Mouse (Mus musculus): ENCODE measurements around the gene Tnfsf18. TPM values are rescaled to one million over a fixed set of nuclear protein-coding genes. Genes with fewer than 3 reads are reported as not detected.

Tnfsf18 gene
- polyA plus RNA-seq, 1 experiment from 2014 or later = not detected

DNA sequence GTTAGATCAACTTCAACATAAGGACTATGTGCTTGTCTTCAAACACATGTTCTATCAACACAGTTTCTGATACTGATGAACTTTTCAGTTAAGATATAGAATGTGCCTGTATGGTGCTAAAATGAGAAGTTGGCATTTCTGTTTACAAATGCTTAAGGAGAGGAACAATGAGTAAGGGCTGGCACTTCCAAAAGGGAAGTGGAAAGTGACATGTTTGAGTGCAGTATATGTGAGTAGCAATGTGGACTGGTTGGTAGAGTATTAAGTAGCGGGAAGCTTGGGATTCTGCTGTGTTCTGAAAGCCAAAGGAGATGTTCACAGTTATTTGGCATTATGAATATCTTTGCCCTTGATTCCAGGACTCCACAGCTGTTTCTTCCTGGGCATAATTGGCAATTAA lies 33.7 kb downstream of the Tnfsf18 start:
- Histone ChIP-seq H3K9ac (ENCODE audit: low read length) (no peak overlapping the region), H3K27me3 (ENCODE audit: control insufficient read depth, insufficient read depth, low read length) (no peaks in the 10 kb centered on the region), H3K4me1 (ENCODE audit: control insufficient read depth, insufficient read depth, low read length) (no peaks in the 10 kb centered on the region), H3K4me3 (ENCODE audit: low read depth, low read length) (no peak overlapping the region), H3K9me3 (ENCODE audit: control insufficient read depth, low read length) (no peaks in the 10 kb centered on the region), H3K27ac (replicated peaks; ENCODE audit: low read depth, low read length) (no peak overlapping the region), H3K4me2 (ENCODE audit: low read depth, severe bottlenecking) (no peak overlapping the region), H3K36me3 (ENCODE audit: control insufficient read depth, insufficient read depth, low read length) (no peaks in the 10 kb centered on the region)
- 87% methylated on average over 1 of the region's 1 CpGs for WGBS
- ATAC-seq (ENCODE audit: insufficient number of reproducible peaks, low FRiP score, low TSS enrichment, low read depth) (no peak), DNase-seq (ENCODE audit: low spot score) (no peak)

DNA sequence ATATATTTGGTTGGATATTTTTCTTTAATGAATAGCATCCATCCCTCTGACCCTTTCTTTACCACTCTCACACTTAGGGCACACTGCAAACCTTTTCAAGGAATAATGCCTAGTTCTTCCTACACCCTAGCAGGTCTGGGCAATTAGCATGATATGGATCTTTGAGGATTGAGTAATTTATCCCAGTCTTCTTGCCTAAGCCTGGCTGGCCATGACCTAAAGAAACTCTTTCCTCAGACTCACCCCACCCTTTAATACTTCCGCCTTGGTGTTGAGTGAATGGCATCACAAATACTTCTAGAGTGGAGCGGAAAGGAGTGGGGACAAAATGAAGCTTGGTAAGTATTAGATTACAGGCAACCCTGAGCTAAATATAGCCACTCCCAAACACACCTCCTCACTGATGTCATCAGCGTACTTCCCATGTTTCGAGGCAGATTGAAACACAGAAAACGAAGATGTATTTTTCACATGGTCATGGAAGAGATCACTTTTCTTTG lies 56.2 kb downstream of the Tnfsf18 start:
- ATAC-seq (ENCODE audit: insufficient number of reproducible peaks, low FRiP score, low TSS enrichment, low read depth) (no peak), DNase-seq (ENCODE audit: low spot score) (no peak)
- Histone ChIP-seq H3K36me3 (ENCODE audit: control insufficient read depth, insufficient read depth, low read length) (no peaks in the 10 kb centered on the region), H3K27me3 (ENCODE audit: control insufficient read depth, insufficient read depth, low read length) (no peaks in the 10 kb centered on the region), H3K4me3 (ENCODE audit: low read depth, low read length) (no peak overlapping the region), H3K4me2 (ENCODE audit: low read depth, severe bottlenecking) (no peak overlapping the region), H3K27ac (replicated peaks; ENCODE audit: low read depth, low read length) (no peak overlapping the region), H3K9me3 (ENCODE audit: control insufficient read depth, low read length) (no peaks in the 10 kb centered on the region), H3K4me1 (ENCODE audit: control insufficient read depth, insufficient read depth, low read length) (no peaks in the 10 kb centered on the region), H3K9ac (ENCODE audit: low read length) (no peak overlapping the region)
- WGBS = 94% methylated on average over 5 of the region's 5 CpGs

GRCm38 (mm10) chr1:161552098-161552497 lies 57.6 kb downstream of the Tnfsf18 start:
- no peaks in the 10 kb centered on the region for H3K9me3 ChIP-seq (ENCODE audit: control insufficient read depth, low read length)
- DNase-seq (ENCODE audit: low spot score) = no peak
- H3K27ac ChIP-seq (replicated peaks; ENCODE audit: low read depth, low read length) = no peak overlapping the region
- no peak overlapping the region for H3K4me3 ChIP-seq (ENCODE audit: low read depth, low read length)
- no peaks in the 10 kb centered on the region for H3K27me3 ChIP-seq (ENCODE audit: control insufficient read depth, insufficient read depth, low read length)
- 79% methylated on average over 2 of the region's 2 CpGs for WGBS
- no peak for ATAC-seq (ENCODE audit: insufficient number of reproducible peaks, low FRiP score, low TSS enrichment, low read depth)
- H3K4me1 ChIP-seq (ENCODE audit: control insufficient read depth, insufficient read depth, low read length) = no peaks in the 10 kb centered on the region
- no peak overlapping the region for H3K9ac ChIP-seq (ENCODE audit: low read length)
- no peaks in the 10 kb centered on the region for H3K36me3 ChIP-seq (ENCODE audit: control insufficient read depth, insufficient read depth, low read length)
- H3K4me2 ChIP-seq (ENCODE audit: low read depth, severe bottlenecking) = no peak overlapping the region

Other genes with a start within 250 kb of the Tnfsf18 start
- 635 and 732 TPM in 2 replicates for gene Prdx6, start 243.4 kb upstream of the Tnfsf18 start, polyA plus RNA-seq (2014; fragmentation: Nextera tagmentation; extraction: Ambion mirVana)
- 0.08 TPM in 1 of 2 replicates, not detected in the other for gene Tnfsf4, start 99.2 kb upstream of the Tnfsf18 start, polyA plus RNA-seq (2014; fragmentation: Nextera tagmentation; extraction: Ambion mirVana)

Data from limb, embryonic 11.5 days (tissue).